8 mouse cellular contexts compared by ENCODE assay signal in genomic region chr10:63429380-63429779, GRCm38 (mm10). TPM values are rescaled to one million over a fixed set of nuclear protein-coding genes. Genes with fewer than 3 reads are reported as not detected.
DNase-seq lines count a peak whose midpoint lies in the region; ATAC-seq lines count a peak whose summit lies in the region.

No protein-coding gene starts in this region.

- peak overlapping the region; percentile 72 for H3K27ac ChIP-seq in hindbrain, embryonic 12.5 days

- peak; percentile 93 for ATAC-seq in hindbrain, embryonic 12.5 days (ENCODE audit: low FRiP score)

- H3K27me3 ChIP-seq in hindbrain, embryonic 12.5 days = no peaks in the 10 kb centered on the region

- peak overlapping the region; percentile 72 for H3K4me3 ChIP-seq in hindbrain, embryonic 12.5 days

- peak overlapping the region; percentile 65 for H3K4me2 ChIP-seq in hindbrain, embryonic 12.5 days (replicated peaks)

- H3K36me3 ChIP-seq in hindbrain, embryonic 12.5 days = no peaks in the 10 kb centered on the region

- no peaks in the 10 kb centered on the region for H3K4me1 ChIP-seq in hindbrain, embryonic 12.5 days

- H3K9me3 ChIP-seq in hindbrain, embryonic 12.5 days (replicated peaks) = no peaks in the 10 kb centered on the region

- DNase-seq in NIH3T3 (ENCODE audit: low read depth) = peak; percentile 99
- peak; percentile 98 to 99 for DNase-seq in cerebellum, postnatal 10 days
- peak; percentile 95 to 99 for DNase-seq in frontal cortex, postnatal 10 days (ENCODE audit: low spot score in 2 of 2)
- peak; percentile 100 for DNase-seq in layer of hippocampus, postnatal 14 days (ENCODE audit: low spot score in 2 of 2)
- DNase-seq in lung, postnatal 14 days = peak; percentile 100
- DNase-seq in retina, adult 2 months (ENCODE audit: low read depth, low spot score) = peak; percentile 95
- peak; percentile 98 to 100 for DNase-seq in thymus, postnatal 36 days

- H3K9ac ChIP-seq in hindbrain, embryonic 12.5 days = peak overlapping the region; percentile 62

- 0% methylated on average over 34 of the region's 34 CpGs for WGBS in hindbrain, embryonic 12.5 days

RNA-seq across cellular contexts. Expression of gene Ctnna3, which starts 0.5 kb away (rescaled TPM):
- polyA plus RNA-seq in hindbrain, embryonic 12.5 days (2016; fragmentation: Nextera tagmentation; extraction: Ambion mirVana) = 0.22 and 0.34 TPM in 2 replicates
- total RNA-seq in layer of hippocampus, postnatal 14 days (2021) = 1 to 10 TPM; 1.1 to 1.4 TPM

RNA-seq across cellular contexts. Expression of gene Gm7075, which starts 7.8 kb away (rescaled TPM):
- not detected in 2 replicates for polyA plus RNA-seq in hindbrain, embryonic 12.5 days (2016; fragmentation: Nextera tagmentation; extraction: Ambion mirVana)
- not detected for total RNA-seq in layer of hippocampus, postnatal 14 days (2021)

RNA-seq across cellular contexts. Expression of gene Dnajc12, which starts 47.1 kb away (rescaled TPM):
- 14.1 and 17.4 TPM in 2 replicates for polyA plus RNA-seq in hindbrain, embryonic 12.5 days (2016; fragmentation: Nextera tagmentation; extraction: Ambion mirVana)
- total RNA-seq in layer of hippocampus, postnatal 14 days (2021) = 10 to 100 TPM; 14.2 to 15.0 TPM

RNA-seq across cellular contexts. Expression of gene Sirt1, which starts 47.9 kb away (rescaled TPM):
- polyA plus RNA-seq in hindbrain, embryonic 12.5 days (2016; fragmentation: Nextera tagmentation; extraction: Ambion mirVana) = 7.8 and 8.6 TPM in 2 replicates
- 10 to 100 TPM; 11.3 to 12.4 TPM for total RNA-seq in layer of hippocampus, postnatal 14 days (2021)

Comparison
In these comparisons a context has a peak if more than half of its experiments do, and no peak if none do; other contexts are left out.
1. Peak in every context shown above with its lines: DNase-seq, ATAC-seq, H3K4me3 ChIP-seq and H3K27ac ChIP-seq.